Mouse (Mus musculus) neural tube, embryonic 11.5 days (tissue): ENCODE results near the gene Snai1. TPM values are rescaled to one million over a fixed set of nuclear protein-coding genes. Genes with fewer than 3 reads are reported as not detected.

Source experiments
- ATAC-seq: fragments of 200-750 bp; cut with Nextera tagmentation; 2 replicates; pipeline ENCODE4 v1.8.0; 2017; ENCODE audit warnings: moderate number of reproducible peaks, mild to moderate bottlenecking, moderate TSS enrichment, moderate library complexity; ENCODE audit not compliant: insufficient read depth, low FRiP score, low TSS enrichment
- DNase-seq: peaks from one replicate; pipeline ENCODE4 v3.0.0-alpha.2; 2015; ENCODE audit warnings: low spot score
- H3K27ac ChIP-seq: fragments of 300-500 bp; sonication (generic); 2 replicates; pipeline ENCODE4 v1.5.1; 2014; ENCODE audit warnings: low read depth, mild to moderate bottlenecking, low read length
- H3K27me3 ChIP-seq: fragments of 300-500 bp; sonication (generic); 2 replicates; pipeline ENCODE4 v1.6.1; 2014; ENCODE audit warnings: mild to moderate bottlenecking, low read length, mixed read lengths; ENCODE audit not compliant: control insufficient read depth, insufficient read depth
- H3K36me3 ChIP-seq: fragments of 300-500 bp; sonication (generic); 2 replicates; pipeline ENCODE4 v1.6.1; 2014; ENCODE audit warnings: mild to moderate bottlenecking, low read length, moderate library complexity, mixed read lengths; ENCODE audit not compliant: control insufficient read depth, insufficient read depth
- H3K4me1 ChIP-seq: fragments of 300-500 bp; sonication (generic); 2 replicates; pipeline ENCODE4 v1.6.1; 2014; ENCODE audit warnings: low read length, mixed read lengths; ENCODE audit not compliant: control insufficient read depth, insufficient read depth
- H3K4me2 ChIP-seq: fragments of 300-500 bp; sonication (generic); 2 replicates; pipeline ENCODE4 v1.6.1; 2014; ENCODE audit warnings: low read depth, mild to moderate bottlenecking, moderate library complexity
- H3K4me3 ChIP-seq: fragments of 300-500 bp; sonication (generic); 2 replicates; pipeline ENCODE4 v1.5.1; 2014; ENCODE audit warnings: low read depth, low read length
- H3K9ac ChIP-seq: fragments of 300-500 bp; sonication (generic); 2 replicates; pipeline ENCODE4 v1.6.1; 2014; ENCODE audit warnings: mild to moderate bottlenecking, low read length
- H3K9me3 ChIP-seq: fragments of 300-500 bp; sonication (generic); 2 replicates; pipeline ENCODE4 v1.6.1; 2016; ENCODE audit warnings: low read length; ENCODE audit not compliant: control insufficient read depth
- WGBS: fragments of 180-500 bp; shearing (Covaris S2); extraction: QIAGEN DNeasy Blood & Tissue Kit; methylation state at CpG from one replicate; pipeline ENCODE4 v1.1.7; 2014; 5-methylcytosine and 5-hydroxymethylcytosine counted together
- polyA plus RNA-seq: library from polyadenylated mRNA; unstranded; fragments of >200 nt; fragmentation: Nextera tagmentation; extraction: Ambion mirVana; gene quantifications from 2 replicates; pipeline ENCODE4 v1.2.1, GENCODE M21; 2014

Gene Snai1
- polyA plus RNA-seq, 1 experiment from 2014 or later: 32.3 TPM

DNA sequence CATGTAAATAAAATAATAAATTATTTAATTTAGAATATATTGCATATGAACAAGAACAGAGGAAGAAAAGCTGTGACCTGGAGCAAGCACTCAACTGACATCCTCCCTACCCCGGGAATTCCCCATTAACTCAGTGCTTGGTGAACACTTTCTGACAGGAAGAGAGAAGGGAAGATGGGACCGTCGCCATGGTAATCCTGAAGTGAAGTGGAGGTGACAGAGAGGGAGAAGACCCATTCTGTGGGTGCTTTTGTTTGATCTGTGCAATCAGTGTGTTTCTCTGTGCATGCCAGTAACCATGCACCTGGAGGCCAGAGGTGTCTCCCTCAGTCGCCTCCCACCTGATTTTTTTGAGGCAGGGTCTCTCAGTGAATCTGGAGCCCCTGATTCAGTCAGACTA, 14.3 kb downstream of the Snai1 start:
- no peak overlapping the region for H3K4me3 ChIP-seq
- WGBS: 89% methylated on average over 4 of the region's 4 CpGs
- no peaks in the 10 kb centered on the region for H3K9me3 ChIP-seq
- no peak overlapping the region for H3K4me2 ChIP-seq
- no peak for DNase-seq
- H3K27ac ChIP-seq: no peak overlapping the region; the same call in 1 of the 2 replicates
- H3K27me3 ChIP-seq: no peaks in the 10 kb centered on the region
- no peak overlapping the region for H3K9ac ChIP-seq
- H3K36me3 ChIP-seq: no peaks in the 10 kb centered on the region
- ATAC-seq: no peak
- peaks cover 4% of the 10 kb centered on the region; the same call in 1 of the 2 replicates for H3K4me1 ChIP-seq

- Histone ChIP-seq H3K9me3 (no peaks in the 10 kb centered on the region), H3K27ac (peak overlapping the region; percentile 56; the same call in 1 of the 2 replicates), H3K4me2 (no peak overlapping the region), H3K4me1 (peaks cover 4% of the 10 kb centered on the region; the same call in 1 of the 2 replicates), H3K9ac (no peak overlapping the region), H3K27me3 (no peaks in the 10 kb centered on the region), H3K4me3 (no peak overlapping the region), H3K36me3 (no peaks in the 10 kb centered on the region)
- DNase-seq: no peak
- 15% methylated on average over 11 of the region's 11 CpGs for WGBS
- peak; percentile 27; the same call in 1 of the 2 replicates for ATAC-seq
Observed at GRCm38 (mm10) chr2:167552927-167553402, 15.0 kb downstream of the Snai1 start.

GRCm38 (mm10) chr2:167555766-167556165, 17.8 kb downstream of the Snai1 start:
- Histone ChIP-seq H3K4me2 (no peak overlapping the region), H3K9me3 (no peaks in the 10 kb centered on the region), H3K27ac (no peak overlapping the region), H3K9ac (no peak overlapping the region), H3K27me3 (no peaks in the 10 kb centered on the region), H3K4me3 (no peak overlapping the region), H3K36me3 (no peaks in the 10 kb centered on the region), H3K4me1 (peaks cover 13% of the 10 kb centered on the region)
- 79% methylated on average over 5 of the region's 5 CpGs for WGBS
- ATAC-seq: no peak
- no peak for DNase-seq

DNA sequence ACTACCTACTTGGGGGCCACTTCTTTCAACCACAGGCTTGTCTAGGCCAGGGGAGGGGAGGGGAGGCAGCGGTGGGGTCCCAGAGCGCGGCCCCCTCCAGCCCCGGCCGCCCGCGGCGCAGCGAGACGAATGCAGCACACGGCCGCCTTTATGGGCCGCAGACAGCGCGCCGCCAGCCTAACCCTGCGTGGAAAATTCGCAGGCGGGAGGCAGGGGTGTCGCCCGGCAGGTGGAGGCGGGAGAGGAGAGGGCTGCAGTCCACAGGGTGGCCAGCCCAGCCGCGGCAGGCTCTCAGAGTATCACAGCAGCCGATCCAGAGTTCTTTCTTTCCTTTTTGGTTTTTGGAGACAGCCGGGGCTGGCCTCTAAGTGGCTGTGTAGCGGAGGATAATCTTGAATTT, 21.4 kb downstream of the Snai1 start:
- Histone ChIP-seq H3K27me3 (no peaks in the 10 kb centered on the region), H3K9ac (peak overlapping the region; percentile 60), H3K36me3 (no peaks in the 10 kb centered on the region), H3K4me3 (no peak overlapping the region), H3K27ac (no peak overlapping the region), H3K9me3 (no peaks in the 10 kb centered on the region), H3K4me1 (peaks cover 13% of the 10 kb centered on the region), H3K4me2 (peak overlapping the region; percentile 38)
- peak; percentile 38; the same call in 1 of the 2 replicates for ATAC-seq
- 7% methylated on average over 27 of the region's 27 CpGs for WGBS
- no peak for DNase-seq

- Histone ChIP-seq H3K27ac (no peak overlapping the region), H3K36me3 (no peaks in the 10 kb centered on the region), H3K4me1 (peaks cover 22% of the 10 kb centered on the region), H3K9ac (no peak overlapping the region), H3K4me2 (no peak overlapping the region), H3K27me3 (no peaks in the 10 kb centered on the region), H3K9me3 (no peaks in the 10 kb centered on the region), H3K4me3 (no peak overlapping the region)
- ATAC-seq (no peak), DNase-seq (no peak)
- WGBS: 44% methylated on average over 8 of the region's 8 CpGs
Observed at GRCm38 (mm10) chr2:167562101-167562500, 24.1 kb downstream of the Snai1 start.

DNA sequence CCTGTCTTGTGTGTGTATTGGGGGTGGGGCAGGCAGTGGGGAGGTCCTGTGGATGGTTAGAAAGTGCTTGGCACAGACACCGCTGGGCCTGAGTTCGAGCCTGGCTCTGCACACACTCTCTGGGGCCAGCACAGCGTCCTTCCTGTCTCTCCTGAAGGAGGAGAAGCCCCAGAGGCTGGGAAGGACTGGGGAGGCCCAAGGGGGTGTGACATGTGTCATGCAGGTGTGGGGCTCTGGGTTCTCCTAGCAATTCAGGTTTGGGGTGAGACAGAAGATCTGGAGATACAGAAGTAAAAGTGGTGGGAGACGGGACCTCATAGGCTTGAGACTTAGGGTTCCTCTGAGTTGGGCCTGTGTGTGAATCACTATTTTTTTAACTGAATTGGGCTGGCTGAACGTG, 25.0 kb downstream of the Snai1 start:
- Histone ChIP-seq H3K4me3 (no peak overlapping the region), H3K36me3 (no peaks in the 10 kb centered on the region), H3K4me2 (no peak overlapping the region), H3K4me1 (peaks cover 22% of the 10 kb centered on the region), H3K9ac (no peak overlapping the region), H3K27ac (no peak overlapping the region), H3K27me3 (no peaks in the 10 kb centered on the region), H3K9me3 (no peaks in the 10 kb centered on the region)
- WGBS: 59% methylated on average over 5 of the region's 5 CpGs
- ATAC-seq: no peak
- no peak for DNase-seq

- no peaks in the 10 kb centered on the region for H3K9me3 ChIP-seq
- H3K4me1 ChIP-seq: peaks cover 22% of the 10 kb centered on the region
- WGBS: 31% methylated on average over 12 of the region's 12 CpGs
- ATAC-seq (no peak), DNase-seq (peak; percentile 62)
- no peak overlapping the region for H3K4me2 ChIP-seq
- no peak overlapping the region for H3K9ac ChIP-seq
- no peak overlapping the region for H3K4me3 ChIP-seq
- no peaks in the 10 kb centered on the region for H3K36me3 ChIP-seq
- no peaks in the 10 kb centered on the region for H3K27me3 ChIP-seq
- H3K27ac ChIP-seq: no peak overlapping the region
Observed at GRCm38 (mm10) chr2:167563703-167564102, 25.7 kb downstream of the Snai1 start.

- 66% methylated on average over 13 of the region's 13 CpGs for WGBS
Observed at GRCm38 (mm10) chr2:167564551-167565311, 26.7 kb downstream of the Snai1 start.

GRCm38 (mm10) chr2:167565312-167565656, 27.3 kb downstream of the Snai1 start:
- no peaks in the 10 kb centered on the region for H3K9me3 ChIP-seq
- H3K4me2 ChIP-seq: no peak overlapping the region
- H3K9ac ChIP-seq: no peak overlapping the region
- no peak overlapping the region for H3K27ac ChIP-seq
- WGBS: 70% methylated on average over 3 of the region's 3 CpGs
- ATAC-seq: no peak
- no peak for DNase-seq
- no peaks in the 10 kb centered on the region for H3K27me3 ChIP-seq
- H3K4me1 ChIP-seq: peaks cover 13% of the 10 kb centered on the region
- no peaks in the 10 kb centered on the region for H3K36me3 ChIP-seq
- no peak overlapping the region for H3K4me3 ChIP-seq

More at GRCm38 (mm10) chr2:167564551-167565311, 26.7 kb downstream of the Snai1 start:
- H3K36me3 ChIP-seq: no peaks in the 10 kb centered on the region
- H3K4me2 ChIP-seq: no peak overlapping the region
- H3K9ac ChIP-seq: no peak overlapping the region
- 0 out of 2 replicates have a peak overlapping the region, but pooled peaks have one; percentile 23 for H3K27ac ChIP-seq
- ATAC-seq: no peak
- no peak overlapping the region for H3K4me3 ChIP-seq
- no peak for DNase-seq
- H3K4me1 ChIP-seq: peaks cover 17% of the 10 kb centered on the region
- H3K27me3 ChIP-seq: no peaks in the 10 kb centered on the region
- no peaks in the 10 kb centered on the region for H3K9me3 ChIP-seq
